Mouse (Mus musculus) embryonic facial prominence, embryonic 10.5 days (tissue): ENCODE results near the gene Phf23. TPM values are rescaled to one million over a fixed set of nuclear protein-coding genes. Genes with fewer than 3 reads are reported as not detected.
A peak's percentile ranks its signal among the peaks of the same experiment; 100 is the strongest.

Experiments
- DNase-seq: peaks from one replicate; pipeline ENCODE4 v3.0.0-alpha.2; 2017; ENCODE audit warnings: low spot score
- H3K27ac ChIP-seq: fragments of 300-500 bp; sonication (generic); replicated peaks from 2 replicates; pipeline ENCODE4 v1.5.1; 2016; ENCODE audit warnings: mild to moderate bottlenecking
- H3K27me3 ChIP-seq: fragments of 300-500 bp; sonication (generic); replicated peaks from 2 replicates; pipeline ENCODE4 v1.6.1; 2016; ENCODE audit warnings: low read depth, mild to moderate bottlenecking; ENCODE audit not compliant: poor library complexity, severe bottlenecking
- H3K36me3 ChIP-seq: fragments of 300-500 bp; sonication (generic); replicated peaks from 2 replicates; pipeline ENCODE4 v1.6.1; 2016; ENCODE audit warnings: mild to moderate bottlenecking, moderate library complexity
- H3K4me1 ChIP-seq: fragments of 300-500 bp; sonication (generic); 2 replicates; pipeline ENCODE4 v1.6.1; 2016
- H3K4me3 ChIP-seq: fragments of 300-500 bp; sonication (generic); 2 replicates; pipeline ENCODE4 v1.5.1; 2016; ENCODE audit warnings: mild to moderate bottlenecking, moderate library complexity
- H3K9me3 ChIP-seq: fragments of 300-500 bp; sonication (generic); 2 replicates; pipeline ENCODE4 v1.6.1; 2016; ENCODE audit warnings: mild to moderate bottlenecking
- WGBS: fragments of 180-500 bp; shearing (Covaris S2); methylation state at CpG from one replicate; pipeline ENCODE4 v1.1.7; 2016; 5-methylcytosine and 5-hydroxymethylcytosine counted together
- microRNA counts: library from miRNA; unstranded; fragments of <30 nt; microRNA quantifications from one replicate; lab custom pipeline; 2017
- microRNA-seq: library from miRNA; unstranded; fragments of <30 nt; microRNA quantifications from one replicate; pipeline ENCODE4, GENCODE M21; 2017
- polyA plus RNA-seq: library from polyadenylated mRNA; unstranded; fragments of >200 nt; fragmentation: Nextera tagmentation; extraction: Ambion mirVana; gene quantifications from 2 replicates; pipeline ENCODE4 v1.2.1, GENCODE M21; 2016

Phf23 gene
- polyA plus RNA-seq, 1 experiment from 2014 or later, result 98.3 TPM

GRCm38 (mm10) chr11:70031321-70031670 is 35.7 kb downstream of the Phf23 start:
- Histone ChIP-seq H3K36me3 (peaks cover 55% of the 10 kb centered on the region), H3K4me1 (peaks cover 46% of the 10 kb centered on the region), H3K4me3 (no peak overlapping the region), H3K9me3 (no peaks in the 10 kb centered on the region), H3K27me3 (no peaks in the 10 kb centered on the region), H3K27ac (no peak overlapping the region)
- no peak for DNase-seq
- 96% methylated on average over 11 of the region's 11 CpGs for WGBS

GRCm38 (mm10) chr11:70038174-70038573 is 42.6 kb downstream of the Phf23 start:
- no peak overlapping the region for H3K27ac ChIP-seq
- no peaks in the 10 kb centered on the region for H3K9me3 ChIP-seq
- H3K4me1 ChIP-seq, result no peaks in the 10 kb centered on the region
- H3K27me3 ChIP-seq, result no peaks in the 10 kb centered on the region
- H3K4me3 ChIP-seq, result no peak overlapping the region
- WGBS, result 83% methylated on average over 7 of the region's 7 CpGs
- DNase-seq, result no peak
- peaks cover 90% of the 10 kb centered on the region for H3K36me3 ChIP-seq

- peaks cover 91% of the 10 kb centered on the region for H3K36me3 ChIP-seq
- H3K4me3 ChIP-seq, result no peak overlapping the region
- no peaks in the 10 kb centered on the region for H3K9me3 ChIP-seq
- no peak for DNase-seq
- WGBS, result 92% methylated on average over 10 of the region's 10 CpGs
- peaks cover 8% of the 10 kb centered on the region for H3K4me1 ChIP-seq
- no peaks in the 10 kb centered on the region for H3K27me3 ChIP-seq
- H3K27ac ChIP-seq, result no peak overlapping the region
Observed at GRCm38 (mm10) chr11:70039631-70040030, 44.1 kb downstream of the Phf23 start.

GRCm38 (mm10) chr11:70040184-70040583 is 44.6 kb downstream of the Phf23 start:
- H3K36me3 ChIP-seq, result peaks cover 90% of the 10 kb centered on the region
- H3K9me3 ChIP-seq, result no peaks in the 10 kb centered on the region
- H3K4me3 ChIP-seq, result no peak overlapping the region
- 94% methylated on average over 7 of the region's 7 CpGs for WGBS
- no peaks in the 10 kb centered on the region for H3K27me3 ChIP-seq
- no peak overlapping the region for H3K27ac ChIP-seq
- peaks cover 13% of the 10 kb centered on the region for H3K4me1 ChIP-seq
- no peak for DNase-seq

GRCm38 (mm10) chr11:70042309-70043085 is 46.9 kb downstream of the Phf23 start:
- DNase-seq, result no peak
- Histone ChIP-seq H3K27me3 (no peaks in the 10 kb centered on the region), H3K27ac (0 out of 2 replicates have a peak overlapping the region, but pooled peaks have one; percentile 27), H3K4me1 (peaks cover 21% of the 10 kb centered on the region), H3K9me3 (no peaks in the 10 kb centered on the region), H3K4me3 (no peak overlapping the region), H3K36me3 (peaks cover 82% of the 10 kb centered on the region)
- WGBS, result 89% methylated on average over 23 of the region's 23 CpGs

- 82% methylated on average over 7 of the region's 7 CpGs for WGBS
- Histone ChIP-seq H3K4me1 (peaks cover 21% of the 10 kb centered on the region), H3K9me3 (no peaks in the 10 kb centered on the region), H3K27ac (0 out of 2 replicates have a peak overlapping the region, but pooled peaks have one; percentile 27), H3K36me3 (peaks cover 70% of the 10 kb centered on the region), H3K4me3 (no peak overlapping the region; the same call in 1 of the 2 replicates), H3K27me3 (no peaks in the 10 kb centered on the region)
- no peak for DNase-seq
Observed at GRCm38 (mm10) chr11:70043665-70044064, 48.1 kb downstream of the Phf23 start.

- 30% methylated on average over 9 of the region's 9 CpGs for WGBS
- DNase-seq, result no peak
- Histone ChIP-seq H3K36me3 (peaks cover 52% of the 10 kb centered on the region), H3K4me3 (0 out of 2 replicates have a peak overlapping the region, but pooled peaks have one; percentile 5), H3K27ac (peak overlapping the region; percentile 57; the same call in 1 of the 2 replicates), H3K27me3 (no peaks in the 10 kb centered on the region), H3K4me1 (peaks cover 28% of the 10 kb centered on the region), H3K9me3 (no peaks in the 10 kb centered on the region)
Observed at GRCm38 (mm10) chr11:70045435-70045834, 49.9 kb downstream of the Phf23 start.

GRCm38 (mm10) chr11:70049366-70049765 is 53.8 kb downstream of the Phf23 start:
- Histone ChIP-seq H3K27me3 (0 out of 2 replicates have a peak, but pooled peaks cover 6% of the 10 kb centered on the region), H3K4me1 (peaks cover 23% of the 10 kb centered on the region), H3K27ac (no peak overlapping the region), H3K4me3 (no peak overlapping the region), H3K9me3 (no peaks in the 10 kb centered on the region), H3K36me3 (peaks cover 13% of the 10 kb centered on the region)
- no peak for DNase-seq
- 51% methylated on average over 6 of the region's 6 CpGs for WGBS

MicroRNAs encoded within 50 kb of the gene (microRNA counts, 519-probe panel; counts per million panel counts)
- 188 counts per million, percentile 57 among the panel's probes with 10 or more counts for microRNA mmu-miR-324-3p (lab: Ali Mortazavi, UCI)
- 3,697 counts per million, percentile 74 among the panel's probes with 10 or more counts for microRNA mmu-miR-324-5p (lab: Ali Mortazavi, UCI)

Small RNAs within 50 kb of the gene (microRNA-seq; reads per million reads assigned to microRNA genes)
- gene Gm44349 (not detected), gene Mir324 (3,416 reads per million, percentile 86 among the genes with 10 or more reads in this experiment)

Other genes with a start within 250 kb of the Phf23 start
- 31.3 and 34.9 TPM in 2 replicates for gene Polr2a, start 237.1 kb upstream of the Phf23 start, polyA plus RNA-seq
- 0.12 TPM in 1 of 2 replicates, not detected in the other for gene Slc35g3, start 233.8 kb upstream of the Phf23 start, polyA plus RNA-seq
- 0.55 and 1.0 TPM in 2 replicates for gene Zbtb4, start 229.9 kb upstream of the Phf23 start, polyA plus RNA-seq
- 1.4 and 2.3 TPM in 2 replicates for gene Chrnb1, start 199.8 kb upstream of the Phf23 start, polyA plus RNA-seq
- 0.91 and 0.93 TPM in 2 replicates for gene Fgf11, start 193.9 kb upstream of the Phf23 start, polyA plus RNA-seq
- 2.1 and 2.7 TPM in 2 replicates for gene Tmem102, start 190.2 kb upstream of the Phf23 start, polyA plus RNA-seq
- not detected in 2 replicates for gene Gm39566, start 180.5 kb upstream of the Phf23 start, polyA plus RNA-seq
- gene Spem2, start 177.3 kb upstream of the Phf23 start, polyA plus RNA-seq, result not detected in 2 replicates
- 0.14 TPM in 1 of 2 replicates, not detected in the other for gene Spem1, start 173.6 kb upstream of the Phf23 start, polyA plus RNA-seq
- gene Nlgn2, start 158.0 kb upstream of the Phf23 start, polyA plus RNA-seq, result 4.7 and 5.4 TPM in 2 replicates
- 321 and 340 TPM in 2 replicates for gene Tmem256, start 157.3 kb upstream of the Phf23 start, polyA plus RNA-seq
- gene Plscr3, start 149.4 kb upstream of the Phf23 start, polyA plus RNA-seq, result 106 and 111 TPM in 2 replicates
- 2.3 and 3.1 TPM in 2 replicates for gene Tnk1, start 137.0 kb upstream of the Phf23 start, polyA plus RNA-seq
- gene Tmem95, start 117.8 kb upstream of the Phf23 start, polyA plus RNA-seq, result 0.31 TPM in 1 of 2 replicates, not detected in the other
- gene Kctd11, start 114.4 kb upstream of the Phf23 start, polyA plus RNA-seq, result 6.8 and 7.0 TPM in 2 replicates
- gene Acap1, start 100.2 kb upstream of the Phf23 start, polyA plus RNA-seq, result 1.3 and 1.5 TPM in 2 replicates
- gene 2810408A11Rik, start 94.8 kb upstream of the Phf23 start, polyA plus RNA-seq, result 14.7 and 14.8 TPM in 2 replicates
- gene Neurl4, start 94.7 kb upstream of the Phf23 start, polyA plus RNA-seq, result 10.9 and 11.1 TPM in 2 replicates
- 87.6 and 89.1 TPM in 2 replicates for gene Gps2, start 81.9 kb upstream of the Phf23 start, polyA plus RNA-seq
- gene Eif5a, start 73.8 kb upstream of the Phf23 start, polyA plus RNA-seq, result 2,818 and 3,035 TPM in 2 replicates
- 5.1 and 5.8 TPM in 2 replicates for gene Ybx2, start 60.0 kb upstream of the Phf23 start, polyA plus RNA-seq
- 18.6 and 23.7 TPM in 2 replicates for gene Slc2a4, start 47.6 kb upstream of the Phf23 start, polyA plus RNA-seq
- gene Cldn7, start 31.0 kb upstream of the Phf23 start, polyA plus RNA-seq, result 56.3 and 56.4 TPM in 2 replicates
- gene Ctdnep1, start 14.6 kb upstream of the Phf23 start, polyA plus RNA-seq, result 23.9 and 25.3 TPM in 2 replicates
- 157 and 161 TPM in 2 replicates for gene Elp5, start 13.3 kb upstream of the Phf23 start, polyA plus RNA-seq
- gene Gabarap, start 4.6 kb upstream of the Phf23 start, polyA plus RNA-seq, result 317 and 331 TPM in 2 replicates
- gene Dvl2, start 4.8 kb downstream of the Phf23 start, polyA plus RNA-seq, result 59.0 and 59.8 TPM in 2 replicates
- gene Acadvl, start 19.6 kb downstream of the Phf23 start, polyA plus RNA-seq, result 42.2 and 46.3 TPM in 2 replicates
- gene Dlg4, start 21.2 kb downstream of the Phf23 start, polyA plus RNA-seq, result 12.6 and 13.2 TPM in 2 replicates
- 0.55 and 0.70 TPM in 2 replicates for gene Asgr1, start 58.3 kb downstream of the Phf23 start, polyA plus RNA-seq
- gene Asgr2, start 96.9 kb downstream of the Phf23 start, polyA plus RNA-seq, result not detected in 2 replicates
- gene Mgl2, start 134.6 kb downstream of the Phf23 start, polyA plus RNA-seq, result 0.14 TPM in 1 of 2 replicates, not detected in the other
- 0.26 TPM in 1 of 2 replicates, not detected in the other for gene Clec10a, start 160.4 kb downstream of the Phf23 start, polyA plus RNA-seq
- gene Slc16a11, start 217.0 kb downstream of the Phf23 start, polyA plus RNA-seq, result 0.72 and 1.2 TPM in 2 replicates
- gene Slc16a13, start 225.3 kb downstream of the Phf23 start, polyA plus RNA-seq, result 11.6 and 11.7 TPM in 2 replicates
- gene Bcl6b, start 234.0 kb downstream of the Phf23 start, polyA plus RNA-seq, result 5.0 and 7.2 TPM in 2 replicates
- 210 and 215 TPM in 2 replicates for gene 0610010K14Rik, start 242.1 kb downstream of the Phf23 start, polyA plus RNA-seq
- 7.9 and 10.7 TPM in 2 replicates for gene Gm21988, start 244.1 kb downstream of the Phf23 start, polyA plus RNA-seq
- 96.4 and 106 TPM in 2 replicates for gene Rnasek, start 244.1 kb downstream of the Phf23 start, polyA plus RNA-seq